Mouse (Mus musculus): Measurements from ENCODE around the gene Tsku.

DNA sequence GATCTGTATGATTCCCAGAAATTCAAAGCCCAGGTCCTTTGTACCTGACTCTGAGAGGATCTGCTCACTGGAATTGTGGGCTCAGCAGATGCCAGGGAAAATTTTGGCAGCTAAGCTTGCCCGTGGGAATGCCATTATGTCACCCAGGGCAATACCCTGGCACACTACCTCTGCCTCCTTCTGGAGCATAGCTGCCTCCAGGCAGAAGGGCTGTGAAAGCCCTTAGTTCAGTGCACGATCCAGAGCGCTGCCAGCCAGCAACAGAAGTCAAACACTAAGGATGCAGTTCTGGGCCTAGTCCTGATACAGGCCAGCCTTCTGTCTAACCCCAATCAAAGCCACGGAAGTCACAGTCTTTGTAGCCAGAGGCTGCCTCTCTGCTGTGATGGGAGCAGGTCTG lies 42.9 kb upstream of the Tsku start:
- TF ChIP-seq CTCF (IDR thresholded peaks at IDR 0.05; ENCODE audit: borderline replicate concordance, insufficient read depth, low read depth, low read length): no peak
- TF ChIP-seq POLR2A (IDR thresholded peaks at IDR 0.05; ENCODE audit: borderline replicate concordance, insufficient read depth, low read length): no peak
